Mouse (Mus musculus) adrenal gland, adult 8-10 months (tissue): ENCODE data around the gene Idnk. TPM values are rescaled to one million over a fixed set of nuclear protein-coding genes. Genes with fewer than 3 reads are reported as not detected.

ENCODE experiments used
- DNase-seq: peaks from one replicate; pipeline ENCODE4 v3.0.0; 2022
- total RNA-seq, 4 experiments: library from RNA; stranded (reverse); gene quantifications; 2 replicates each; pipeline ENCODE4 v1.2.4; 2022

The Idnk gene
- total RNA-seq, 4 experiments from 2014 or later: 59.2 to 71.4 (median 63.6) TPM

- DNase-seq: no peak
Observed at GRCm38 (mm10) chr13:58147760-58148159, 9.7 kb upstream of the Idnk start.

GRCm38 (mm10) chr13:58148256-58148831 is 9.1 kb upstream of the Idnk start:
- no peak for DNase-seq

- DNase-seq: no peak
Observed at GRCm38 (mm10) chr13:58149033-58149558, 8.4 kb upstream of the Idnk start.

GRCm38 (mm10) chr13:58149629-58150028 is 7.8 kb upstream of the Idnk start:
- DNase-seq: no peak

GRCm38 (mm10) chr13:58150442-58150841 is 7.0 kb upstream of the Idnk start:
- no peak for DNase-seq

- DNase-seq: no peak
Observed at GRCm38 (mm10) chr13:58156031-58156430, 1.4 kb upstream of the Idnk start.

GRCm38 (mm10) chr13:58157036-58157435 is 413 bp upstream of the Idnk start:
- no peak for DNase-seq

GRCm38 (mm10) chr13:58158099-58158912 is 857 bp downstream of the Idnk start:
- DNase-seq: peak; percentile 78

GRCm38 (mm10) chr13:58160761-58161160 is 3.3 kb downstream of the Idnk start:
- DNase-seq: no peak

GRCm38 (mm10) chr13:58163343-58163742 is 5.9 kb downstream of the Idnk start:
- no peak for DNase-seq

- DNase-seq: no peak
Observed at GRCm38 (mm10) chr13:58168119-58168518, 10.7 kb downstream of the Idnk start.

- DNase-seq: no peak
Observed at GRCm38 (mm10) chr13:58176105-58176504, 18.7 kb downstream of the Idnk start.

- DNase-seq: peak; percentile 99
Observed at GRCm38 (mm10) chr13:58177511-58178208, 20.2 kb downstream of the Idnk start.

- DNase-seq: no peak
Observed at GRCm38 (mm10) chr13:58181607-58182551, 24.4 kb downstream of the Idnk start.

GRCm38 (mm10) chr13:58184111-58184510 is 26.7 kb downstream of the Idnk start:
- DNase-seq: peak; percentile 26

GRCm38 (mm10) chr13:58186281-58186680 is 28.8 kb downstream of the Idnk start:
- DNase-seq: no peak

GRCm38 (mm10) chr13:58187751-58188150 is 30.3 kb downstream of the Idnk start:
- DNase-seq: no peak

- peak; percentile 53 for DNase-seq
Observed at GRCm38 (mm10) chr13:58188412-58188811, 31.0 kb downstream of the Idnk start.

GRCm38 (mm10) chr13:58189473-58189872 is 32.0 kb downstream of the Idnk start:
- no peak for DNase-seq

- no peak for DNase-seq
Observed at GRCm38 (mm10) chr13:58191516-58191915, 34.1 kb downstream of the Idnk start.

- no peak for DNase-seq
Observed at GRCm38 (mm10) chr13:58192146-58192545, 34.7 kb downstream of the Idnk start.

- no peak for DNase-seq
Observed at GRCm38 (mm10) chr13:58193221-58193620, 35.8 kb downstream of the Idnk start.
